Mouse (Mus musculus) left cerebral cortex, adult 2 months (tissue): ENCODE data around the gene Olfr1180. TPM values are rescaled to one million over a fixed set of nuclear protein-coding genes. Genes with fewer than 3 reads are reported as not detected.
"Not testable (repeated sequence)": the region's sequence is repeated elsewhere in the genome, so short reads cannot be mapped to it uniquely, and the experiment has no call there.

Experiments
- DNase-seq, 2 experiments: peaks; one replicate each; pipeline ENCODE4 v3.0.0; 2021 to 2022; ENCODE audit warnings: low spot score in 2 of 2, mixed read lengths in 1 of 2; ENCODE audit errors: extremely low spot score in 1 of 2
- H3K27ac ChIP-seq: fragments of 200-600 bp; 2 replicates; pipeline ENCODE4 v1.8.1; 2022
- H3K4me3 ChIP-seq: fragments of 200-600 bp; 2 replicates; pipeline ENCODE4 v1.8.1; 2022
- CTCF ChIP-seq: fragments of 200-600 bp; IDR thresholded peaks from 2 replicates; pipeline ENCODE4 v1.8.1; 2022; ENCODE audit warnings: antibody characterized with exemption, mild to moderate bottlenecking, moderate library complexity
- intact Hi-C: fragments of 180-260 bp; cut with DNase I; formaldehyde crosslinking; loops from one replicate; pipeline ENCODE4 v1.15.1; 2025
- long read RNA-seq, 2 experiments: library from polyadenylated mRNA; stranded (forward); transcript quantifications; one replicate each; pipeline ENCODE4 v2.0.0; 2021; ENCODE audit warnings: borderline mapping rate in 2 of 2
- total RNA-seq, 2 experiments: library from RNA; stranded (reverse); gene quantifications; 2 replicates each; pipeline ENCODE4 v1.2.3; 2021

Olfr1180 gene
- total RNA-seq = not detected
- long read RNA-seq, experiment 1 = 0 reads
- long read RNA-seq, experiment 2 = 0 reads

- no peak for TF ChIP-seq CTCF
- no peak within 1 kb of the TSS for H3K4me3 ChIP-seq
Measured at GRCm38 (mm10) chr2:88419051-88419450, at the start of gene Olfr1180. Gene Olfr1180 (minus strand): TSS chr2:88419151.

GRCm38 (mm10) chr2:88454567-88454966 is 35.6 kb upstream of the Olfr1180 start, which contains the start of gene Olfr1183:
Gene Olfr1183 (plus strand): TSS chr2:88454867.
- H3K4me3 ChIP-seq, DNase-seq, intact Hi-C loops, H3K27ac ChIP-seq: not testable (repeated sequence)

More at GRCm38 (mm10) chr2:88419051-88419450, at the start of gene Olfr1180:
- DNase-seq = no peak
- intact Hi-C loops = no loop called here
- H3K27ac ChIP-seq = no peak within 1 kb of the TSS

- DNase-seq = no peak
- no peak within 1 kb of the TSS for H3K4me3 ChIP-seq
- TF ChIP-seq CTCF = no peak
- intact Hi-C loops = no loop called here
- no peak within 1 kb of the TSS for H3K27ac ChIP-seq
Measured at GRCm38 (mm10) chr2:88449031-88449430, 30.1 kb upstream of the Olfr1180 start, which contains the start of gene Gm13757. Gene Gm13757 (minus strand): TSS chr2:88449131.

- H3K27ac ChIP-seq = no peak within 1 kb of the TSS
- intact Hi-C loops = no loop called here
Measured at GRCm38 (mm10) chr2:88426071-88426470, 7.1 kb upstream of the Olfr1180 start, which contains the start of gene Olfr1181. Gene Olfr1181 (minus strand): TSS chr2:88426171.

GRCm38 (mm10) chr2:88406353-88406752 is 12.6 kb downstream of the Olfr1180 start, which contains the start of gene Olfr1179:
Gene Olfr1179 (minus strand): TSS chr2:88406453.
- intact Hi-C loops = no loop called here
- Histone ChIP-seq H3K4me3 (no peak within 1 kb of the TSS), H3K27ac (no peak within 1 kb of the TSS)
- TF ChIP-seq CTCF = no peak
- DNase-seq = no peak

More at GRCm38 (mm10) chr2:88426071-88426470, 7.1 kb upstream of the Olfr1180 start, which contains the start of gene Olfr1181:
- TF ChIP-seq CTCF = no peak
- H3K4me3 ChIP-seq = no peak within 1 kb of the TSS
- DNase-seq = no peak

- Histone ChIP-seq H3K27ac (no peak within 1 kb of the TSS), H3K4me3 (no peak within 1 kb of the TSS)
- no peak for DNase-seq
- intact Hi-C loops = no loop called here
- TF ChIP-seq CTCF = no peak
Measured at GRCm38 (mm10) chr2:88386762-88387161, 32.2 kb downstream of the Olfr1180 start, which contains the start of gene Olfr1178. Gene Olfr1178 (plus strand): TSS chr2:88387062.

Other genes with a start within 250 kb of the Olfr1180 start
- not detected for gene Olfr1168, start 237.3 kb downstream of the Olfr1180 start, total RNA-seq
- not detected for gene Olfr1170, start 190.8 kb downstream of the Olfr1180 start, total RNA-seq
- gene Olfr1173, start 139.3 kb downstream of the Olfr1180 start, total RNA-seq = under 1 TPM in 1 of 2 experiments, not detected in 1; 0.07 TPM
- not detected for gene Olfr1174-ps, start 104.0 kb downstream of the Olfr1180 start, total RNA-seq
- gene Olfr1175-ps, start 91.9 kb downstream of the Olfr1180 start, total RNA-seq = not detected
- gene Olfr1176, start 82.4 kb downstream of the Olfr1180 start, total RNA-seq = not detected
- gene Olfr1177-ps, start 72.7 kb downstream of the Olfr1180 start, total RNA-seq = not detected
- gene Olfr1178, start 32.1 kb downstream of the Olfr1180 start, total RNA-seq = not detected
- not detected for gene Olfr1179, start 12.7 kb downstream of the Olfr1180 start, total RNA-seq
- not detected for gene Olfr1181, start 7.0 kb upstream of the Olfr1180 start, total RNA-seq
- not detected for gene Gm13757, start 30.0 kb upstream of the Olfr1180 start, total RNA-seq
- gene Olfr1183, start 35.7 kb upstream of the Olfr1180 start, total RNA-seq = not detected
- gene Olfr1184, start 64.4 kb upstream of the Olfr1180 start, total RNA-seq = not detected
- gene Olfr1185-ps1, start 74.2 kb upstream of the Olfr1180 start, total RNA-seq = not detected
- gene Olfr1186, start 99.4 kb upstream of the Olfr1180 start, total RNA-seq = not detected
- not detected for gene Olfr1188, start 137.8 kb upstream of the Olfr1180 start, total RNA-seq
- gene Olfr1189, start 167.3 kb upstream of the Olfr1180 start, total RNA-seq = not detected
- gene Olfr1191-ps1, start 221.4 kb upstream of the Olfr1180 start, total RNA-seq = under 1 TPM in 1 of 2 experiments, not detected in 1; 0.05 TPM
- gene Olfr1192-ps1, start 229.4 kb upstream of the Olfr1180 start, total RNA-seq = not detected